15 mouse cellular contexts compared by ENCODE assay signal in the genomic region with DNA sequence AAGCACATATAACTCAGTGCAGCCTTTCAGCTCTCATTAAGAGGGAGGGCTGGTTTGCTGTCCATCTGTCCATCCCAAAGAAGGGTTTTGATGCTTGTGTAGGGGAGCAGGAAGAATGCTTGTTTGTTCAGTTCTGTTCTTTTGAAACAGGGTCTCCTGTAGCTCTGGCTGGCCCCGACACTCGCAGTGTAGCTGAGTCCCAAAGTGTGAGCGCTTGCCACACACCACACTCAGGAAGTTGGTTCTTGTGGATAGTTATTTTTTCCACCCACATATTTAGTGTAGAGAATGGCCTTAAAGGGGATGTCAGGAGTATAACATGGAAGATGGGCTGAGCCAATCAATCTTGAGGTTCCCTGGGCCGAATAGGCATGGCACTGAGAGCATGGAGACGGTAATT. TPM values are rescaled to one million over a fixed set of nuclear protein-coding genes. Genes with fewer than 3 reads are reported as not detected.
DNase-seq lines count a peak whose midpoint lies in the region; ATAC-seq and TF ChIP-seq lines count a peak whose summit lies in the region.
"Had no signal": no experiment of that assay in that cellular context is flagged by ENCODE, and none has a peak within 500 bp of the region (broad histone marks: within the 10 kb centered on the region; RNA-seq: fewer than 3 reads in every experiment).

No protein-coding gene starts in this region.

- no peak overlapping the region for H3K27ac ChIP-seq in hindbrain, embryonic 13.5 days
- H3K27ac ChIP-seq in hindbrain, embryonic 12.5 days = no peak overlapping the region
- no peak overlapping the region for H3K27ac ChIP-seq in thymus, adult 2 months (ENCODE audit: control insufficient read depth, insufficient read depth, low read length)
- H3K27ac ChIP-seq: hindbrain, embryonic 10.5 days; neural tube, embryonic 12.5 days had no signal

- peak overlapping the region; percentile 79 for H3K4me3 ChIP-seq in erythroblast, embryonic 14.5 days (replicated peaks)
- no peak overlapping the region for H3K4me3 ChIP-seq in hindbrain, embryonic 13.5 days
- H3K4me3 ChIP-seq in hindbrain, embryonic 12.5 days = no peak overlapping the region
- no peak overlapping the region for H3K4me3 ChIP-seq in thymus, adult 2 months (ENCODE audit: control insufficient read depth, insufficient read depth, low read length)
- H3K4me3 ChIP-seq: hindbrain, embryonic 10.5 days; neural tube, embryonic 12.5 days had no signal

- no peak overlapping the region for H3K9ac ChIP-seq in hindbrain, embryonic 13.5 days
- no peak overlapping the region for H3K9ac ChIP-seq in hindbrain, embryonic 12.5 days
- H3K9ac ChIP-seq: neural tube, embryonic 12.5 days had no signal

- no peak for ATAC-seq in erythroblast, adult 5-6 weeks (replicated peaks; ENCODE audit: low FRiP score, poor library complexity, severe bottlenecking)
- ATAC-seq in hindbrain, embryonic 13.5 days (ENCODE audit: low FRiP score) = no peak
- ATAC-seq in hindbrain, embryonic 12.5 days (ENCODE audit: low FRiP score) = no peak

- TF ChIP-seq POLR2A in thymus, adult 2 months (IDR thresholded peaks at IDR 0.05; ENCODE audit: control insufficient read depth, extremely low read depth, insufficient read depth, low read length, poor library complexity) = no peak

- peak; percentile 25 for DNase-seq in thymus, postnatal 0 days (ENCODE audit: low spot score)
- no peak for DNase-seq in thymus, adult 2 months
- DNase-seq in layer of hippocampus, adult 11-12 months (ENCODE audit: low spot score) = no peak
- DNase-seq in retina, postnatal 1 day = no peak
- DNase-seq: cerebellum, postnatal 10 days; kidney, adult 18-20 months; kidney, postnatal 25 days; lung, adult 18-20 months; right cerebral cortex, postnatal 25 days had no signal

- no peaks in the 10 kb centered on the region for H3K9me3 ChIP-seq in erythroblast, embryonic 14.5 days (ENCODE audit: control insufficient read depth, low read length)
- no peaks in the 10 kb centered on the region for H3K9me3 ChIP-seq in hindbrain, embryonic 13.5 days
- H3K9me3 ChIP-seq in hindbrain, embryonic 12.5 days (replicated peaks) = no peaks in the 10 kb centered on the region
- H3K9me3 ChIP-seq: hindbrain, embryonic 10.5 days; neural tube, embryonic 12.5 days had no signal

- H3K36me3 ChIP-seq in erythroblast, embryonic 14.5 days (ENCODE audit: control insufficient read depth) = peaks cover 76% of the 10 kb centered on the region
- no peaks in the 10 kb centered on the region for H3K36me3 ChIP-seq in hindbrain, embryonic 13.5 days
- H3K36me3 ChIP-seq in hindbrain, embryonic 12.5 days = no peaks in the 10 kb centered on the region
- no peaks in the 10 kb centered on the region for H3K36me3 ChIP-seq in thymus, adult 2 months (ENCODE audit: control insufficient read depth, insufficient read depth, low read length)
- H3K36me3 ChIP-seq: hindbrain, embryonic 10.5 days; neural tube, embryonic 12.5 days had no signal

- 91% methylated on average over 5 of the region's 5 CpGs for WGBS in hindbrain, embryonic 13.5 days
- 92% methylated on average over 5 of the region's 5 CpGs for WGBS in hindbrain, embryonic 12.5 days
- 52% methylated on average over 5 of the region's 5 CpGs for WGBS in thymus, adult 2 months

- H3K4me2 ChIP-seq in hindbrain, embryonic 13.5 days = 0 out of 2 replicates have a peak overlapping the region, but pooled peaks have one; percentile 1
- no peak overlapping the region for H3K4me2 ChIP-seq in hindbrain, embryonic 12.5 days (replicated peaks)
- H3K4me2 ChIP-seq: neural tube, embryonic 12.5 days had no signal

- H3K27me3 ChIP-seq in erythroblast, embryonic 14.5 days (ENCODE audit: control insufficient read depth) = no peaks in the 10 kb centered on the region
- H3K27me3 ChIP-seq in hindbrain, embryonic 13.5 days = no peaks in the 10 kb centered on the region
- no peaks in the 10 kb centered on the region for H3K27me3 ChIP-seq in hindbrain, embryonic 12.5 days
- no peaks in the 10 kb centered on the region for H3K27me3 ChIP-seq in thymus, adult 2 months (ENCODE audit: control insufficient read depth, insufficient read depth, low read length)
- H3K27me3 ChIP-seq: neural tube, embryonic 12.5 days had no signal

- H3K4me1 ChIP-seq in erythroblast, embryonic 14.5 days (ENCODE audit: control insufficient read depth) = peaks cover 77% of the 10 kb centered on the region
- peaks cover 38% of the 10 kb centered on the region for H3K4me1 ChIP-seq in hindbrain, embryonic 13.5 days (replicated peaks)
- peaks cover 18% of the 10 kb centered on the region for H3K4me1 ChIP-seq in hindbrain, embryonic 12.5 days
- peaks cover 34% of the 10 kb centered on the region for H3K4me1 ChIP-seq in thymus, adult 2 months (replicated peaks; ENCODE audit: control insufficient read depth, insufficient read depth, low read length)

- TF ChIP-seq CTCF in thymus, adult 2 months (IDR thresholded peaks at IDR 0.05; ENCODE audit: borderline replicate concordance, control insufficient read depth, extremely low read depth, insufficient read depth, low read length, poor library complexity) = no peak

RNA-seq across cellular contexts. Expression of gene Bmp2k, which starts 4.1 kb away (rescaled TPM):
- 2.1 and 2.5 TPM in 2 replicates for polyA plus RNA-seq in erythroblast, embryonic 14.5 days (2012)
- total RNA-seq in erythroblast, adult 5-6 weeks (2015; ENCODE audit: low replicate concordance) = 268 and 286 TPM in 2 replicates
- 270 and 271 TPM in 2 replicates for total RNA-seq in erythroblast, adult 5-6 weeks (2017; ENCODE audit: low replicate concordance)
- 10.0 and 10.5 TPM in 2 replicates for polyA plus RNA-seq in hindbrain, embryonic 13.5 days (2015; fragmentation: Nextera tagmentation; extraction: Ambion mirVana)
- polyA plus RNA-seq in hindbrain, embryonic 12.5 days (2016; fragmentation: Nextera tagmentation; extraction: Ambion mirVana) = 12.8 and 15.2 TPM in 2 replicates
- polyA plus RNA-seq in thymus, postnatal 0 days (2015; fragmentation: Nextera tagmentation; extraction: Ambion mirVana) = 24.3 and 29.7 TPM in 2 replicates
- polyA plus RNA-seq in thymus, adult 2 months (2012; rRNA removed) = 21.7 and 27.5 TPM in 2 replicates
